Mouse (Mus musculus) C2C12 (cell line): ENCODE measurements around the gene Rnf225. TPM values are rescaled to one million over a fixed set of nuclear protein-coding genes. Genes with fewer than 3 reads are reported as not detected.

ENCODE experiments used
- H3K27me3 ChIP-seq: one replicate; pipeline ENCODE4 v1.6.1; 2011; ENCODE audit not compliant: control insufficient read depth, insufficient read depth, insufficient read length
- H3K36me3 ChIP-seq: one replicate; pipeline ENCODE4 v1.6.1; 2011; ENCODE audit not compliant: control insufficient read depth, insufficient read depth
- H3K4me3 ChIP-seq: one replicate; pipeline ENCODE4 v1.5.1; 2011; ENCODE audit warnings: mild to moderate bottlenecking, control low read depth; ENCODE audit not compliant: poor library complexity, insufficient read depth, severe bottlenecking
- H3K79me2 ChIP-seq: one replicate; pipeline ENCODE4 v1.6.1; 2011; ENCODE audit not compliant: control insufficient read depth, insufficient read depth
- H3K79me3 ChIP-seq: one replicate; pipeline ENCODE4 v1.6.1; 2011; ENCODE audit warnings: low read depth, control low read depth
- H3ac ChIP-seq: one replicate; pipeline ENCODE3; 2011; ENCODE audit warnings: low read depth; ENCODE audit not compliant: control insufficient read depth, insufficient read length
- CEBPB ChIP-seq: IDR thresholded peaks from one replicate; pipeline ENCODE4 v1.6.1; 2011; ENCODE audit warnings: low read depth, mild to moderate bottlenecking, control low read depth, moderate library complexity
- CTCF ChIP-seq: IDR thresholded peaks from one replicate; pipeline ENCODE4 v1.5.1; 2011; ENCODE audit not compliant: control insufficient read depth, insufficient read depth, insufficient read length
- FOSL1 ChIP-seq: IDR thresholded peaks from one replicate; pipeline ENCODE4 v1.8.0; 2011; ENCODE audit warnings: mild to moderate bottlenecking, low read length; ENCODE audit not compliant: poor library complexity, insufficient read depth, severe bottlenecking
- MAX ChIP-seq: IDR thresholded peaks from one replicate; pipeline ENCODE4 v1.6.1; 2011; ENCODE audit warnings: mild to moderate bottlenecking, control low read depth
- MYOD1 ChIP-seq: IDR thresholded peaks from one replicate; pipeline ENCODE4 v1.6.1; 2011; ENCODE audit warnings: low read depth; ENCODE audit not compliant: control insufficient read depth, insufficient read length
- MYOG ChIP-seq: IDR thresholded peaks from one replicate; pipeline ENCODE4 v1.6.1; 2011; ENCODE audit not compliant: control insufficient read depth, insufficient read length; ENCODE audit errors: extremely low read depth
- USF1 ChIP-seq: IDR thresholded peaks from one replicate; pipeline ENCODE4 v1.6.1; 2011; ENCODE audit warnings: low read depth, mild to moderate bottlenecking, control low read depth, moderate library complexity
- polyA plus RNA-seq: library from polyadenylated mRNA; unstranded; fragments of >200 nt; fragmentation: generic; extraction: Trizol; gene quantifications from one replicate; pipeline ENCODE4 v1.2.1, GENCODE M21; 2012; ENCODE audit warnings: missing spikeins

Gene Rnf225
- polyA plus RNA-seq, 1 experiment, result 1.6 TPM

- Histone ChIP-seq H3K79me2 (no peaks in the 10 kb centered on the region), H3K4me3 (no peak overlapping the region), H3K27me3 (no peaks in the 10 kb centered on the region), H3K79me3 (no peaks in the 10 kb centered on the region), H3ac (no peak overlapping the region), H3K36me3 (no peaks in the 10 kb centered on the region)
- TF ChIP-seq CTCF (no peak), FOSL1 (no peak), USF1 (no peak)
Measured at GRCm38 (mm10) chr7:12958948-12959347, 31.7 kb downstream of the Rnf225 start.

GRCm38 (mm10) chr7:12959718-12960117 is 32.5 kb downstream of the Rnf225 start:
- Histone ChIP-seq H3K36me3 (no peaks in the 10 kb centered on the region), H3K27me3 (no peaks in the 10 kb centered on the region), H3K79me2 (no peaks in the 10 kb centered on the region), H3K4me3 (no peak overlapping the region), H3K79me3 (no peaks in the 10 kb centered on the region), H3ac (no peak overlapping the region)
- TF ChIP-seq FOSL1 (no peak), MYOG (no peak), USF1 (no peak), MYOD1 (no peak), MAX (no peak), CTCF (no peak), CEBPB (no peak)

- Histone ChIP-seq H3ac (peak overlapping the region; percentile 34), H3K79me3 (peaks cover 2% of the 10 kb centered on the region), H3K79me2 (peaks cover 7% of the 10 kb centered on the region), H3K27me3 (no peaks in the 10 kb centered on the region), H3K36me3 (no peaks in the 10 kb centered on the region), H3K4me3 (peak overlapping the region; percentile 33)
- no peak for TF ChIP-seq MYOG
- no peak for TF ChIP-seq MAX
- no peak for TF ChIP-seq FOSL1
- no peak for TF ChIP-seq USF1
- TF ChIP-seq CTCF, result no peak
- no peak for TF ChIP-seq CEBPB
- no peak for TF ChIP-seq MYOD1
Measured at GRCm38 (mm10) chr7:12961511-12962141, 34.4 kb downstream of the Rnf225 start.

- Histone ChIP-seq H3K27me3 (no peaks in the 10 kb centered on the region), H3K79me2 (peaks cover 24% of the 10 kb centered on the region), H3K36me3 (peaks cover 4% of the 10 kb centered on the region), H3K4me3 (peak within 1 kb of the TSS; percentile 60), H3K79me3 (peaks cover 9% of the 10 kb centered on the region), H3ac (peak within 1 kb of the TSS; percentile 83)
- no peak for TF ChIP-seq CEBPB
- no peak for TF ChIP-seq MYOD1
- TF ChIP-seq MYOG, result no peak
- no peak for TF ChIP-seq FOSL1
- no peak for TF ChIP-seq MAX
- TF ChIP-seq CTCF, result no peak
- no peak for TF ChIP-seq USF1
Measured at GRCm38 (mm10) chr7:12965678-12966091, 38.5 kb downstream of the Rnf225 start, which contains the start of gene Zfp324. Gene Zfp324, plus strand, starts transcription at chr7:12965838.

- peak overlapping the region; percentile 83 for H3ac ChIP-seq
- peak overlapping the region; percentile 60 for H3K4me3 ChIP-seq
- H3K79me2 ChIP-seq, result peaks cover 24% of the 10 kb centered on the region
- peaks cover 9% of the 10 kb centered on the region for H3K79me3 ChIP-seq
- no peaks in the 10 kb centered on the region for H3K27me3 ChIP-seq
- H3K36me3 ChIP-seq, result peaks cover 7% of the 10 kb centered on the region
- no peak for TF ChIP-seq CTCF
- TF ChIP-seq FOSL1, result no peak
- TF ChIP-seq MAX, result no peak
- TF ChIP-seq MYOG, result no peak
- TF ChIP-seq USF1, result no peak
- no peak for TF ChIP-seq MYOD1
Measured at GRCm38 (mm10) chr7:12966104-12966845, 39.1 kb downstream of the Rnf225 start.
